Mouse (Mus musculus): ENCODE data around the gene Gm21891.
"Not testable (repeated sequence)": the region's sequence is repeated elsewhere in the genome, so short reads cannot be mapped to it uniquely, and the experiment has no call there.

Gm21891 gene

GRCm38 (mm10) chrY:13133392-13133791, at the start of gene Gm21891:
Gene Gm21891, minus strand, starts transcription at chrY:13133492.
- DNase-seq = not testable (repeated sequence)

- DNase-seq = not testable (repeated sequence)
Measured at GRCm38 (mm10) chrY:13161668-13162067, 28.4 kb upstream of the Gm21891 start, which contains the start of gene Gm21425. Gene Gm21425, plus strand, starts transcription at chrY:13161968.
